Mouse (Mus musculus) kidney, adult 2 months (tissue): ENCODE results near the gene Eid2.

Experiments
- CTCF ChIP-seq: fragments of 200-500 bp; conservative IDR thresholded peaks from 2 replicates; pipeline ENCODE4 v1.5.1; 2011; ENCODE audit warnings: low read depth, mild to moderate bottlenecking, control low read depth, low read length, moderate library complexity, mixed read lengths; ENCODE audit not compliant: insufficient read depth, insufficient read length
- POLR2A ChIP-seq: fragments of 200-500 bp; IDR thresholded peaks from one replicate; pipeline ENCODE4 v1.6.1; 2011; ENCODE audit warnings: low read depth, low read length, control low read depth

DNA sequence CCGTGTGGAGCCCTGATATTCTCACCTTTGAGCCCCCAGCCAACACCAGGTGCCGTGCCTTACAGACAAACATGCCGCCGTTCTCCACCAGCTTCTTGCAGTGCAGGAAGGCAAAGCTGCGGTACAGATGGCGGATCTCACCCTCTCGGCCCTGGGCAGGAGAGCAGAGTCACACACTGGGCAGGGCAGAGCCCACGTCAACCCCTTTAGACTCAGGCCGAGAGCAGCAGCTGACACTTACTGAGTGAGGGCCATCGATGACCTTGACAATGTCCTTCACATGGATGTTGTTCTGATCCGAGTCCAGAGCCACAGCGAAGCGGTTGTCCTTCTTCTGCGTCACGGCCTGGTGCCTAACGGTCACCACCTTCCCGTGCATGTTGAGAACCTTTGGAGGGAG lies 51.0 kb downstream of the Eid2 start:
- TF ChIP-seq CTCF = no peak
- no peak for TF ChIP-seq POLR2A
